Mouse (Mus musculus) layer of hippocampus, adult 9-11 months (tissue): ENCODE results near the gene Cux1.
"Not testable (repeated sequence)": the region's sequence is repeated elsewhere in the genome, so short reads cannot be mapped to it uniquely, and the experiment has no call there.

ENCODE experiments used
- DNase-seq: peaks from one replicate; pipeline ENCODE4 v3.0.0; 2022

Gene Cux1

GRCm38 (mm10) chr5:136236611-136237010 lies 330.7 kb downstream of the Cux1 start:
- DNase-seq: no peak

GRCm38 (mm10) chr5:136230348-136231035 lies 336.8 kb downstream of the Cux1 start:
- no peak for DNase-seq

GRCm38 (mm10) chr5:136226246-136226876 lies 340.9 kb downstream of the Cux1 start:
- no peak for DNase-seq

- no peak for DNase-seq
These were observed 348.7 kb downstream of the Cux1 start for GRCm38 (mm10) chr5:136218585-136218984.

- no peak for DNase-seq
These were observed 349.3 kb downstream of the Cux1 start for GRCm38 (mm10) chr5:136217932-136218381.

GRCm38 (mm10) chr5:136217004-136217665 lies 350.2 kb downstream of the Cux1 start:
- DNase-seq: no peak

GRCm38 (mm10) chr5:136215958-136216357 lies 351.3 kb downstream of the Cux1 start:
- no peak for DNase-seq

- no peak for DNase-seq
These were observed 352.1 kb downstream of the Cux1 start for GRCm38 (mm10) chr5:136215211-136215610.

- no peak for DNase-seq
These were observed 353.6 kb downstream of the Cux1 start for GRCm38 (mm10) chr5:136213716-136214115.

GRCm38 (mm10) chr5:136212716-136213115 lies 354.6 kb downstream of the Cux1 start:
- DNase-seq: no peak

- DNase-seq: not testable (repeated sequence)
These were observed 355.8 kb downstream of the Cux1 start for GRCm38 (mm10) chr5:136211341-136212102.

- no peak for DNase-seq
These were observed 356.7 kb downstream of the Cux1 start for GRCm38 (mm10) chr5:136210549-136210948.

GRCm38 (mm10) chr5:136201832-136202231 lies 365.5 kb downstream of the Cux1 start:
- DNase-seq: peak; percentile 41

- DNase-seq: no peak
These were observed 367.8 kb downstream of the Cux1 start for GRCm38 (mm10) chr5:136199526-136199925.

- peak; percentile 92 for DNase-seq
These were observed 368.6 kb downstream of the Cux1 start, which contains the start of gene Prkrip1 for GRCm38 (mm10) chr5:136198474-136199391. Gene Prkrip1, minus strand, starts transcription at chr5:136198963.
